Mouse (Mus musculus): ENCODE data around the gene Serpine1. TPM values are rescaled to one million over a fixed set of nuclear protein-coding genes. Genes with fewer than 3 reads are reported as not detected.
A peak's percentile ranks its signal among the peaks of the same experiment; 100 is the strongest.

Serpine1 gene
- total RNA-seq, 2 experiments from 2014 or later, result 1.3 to 4.9 TPM

DNA sequence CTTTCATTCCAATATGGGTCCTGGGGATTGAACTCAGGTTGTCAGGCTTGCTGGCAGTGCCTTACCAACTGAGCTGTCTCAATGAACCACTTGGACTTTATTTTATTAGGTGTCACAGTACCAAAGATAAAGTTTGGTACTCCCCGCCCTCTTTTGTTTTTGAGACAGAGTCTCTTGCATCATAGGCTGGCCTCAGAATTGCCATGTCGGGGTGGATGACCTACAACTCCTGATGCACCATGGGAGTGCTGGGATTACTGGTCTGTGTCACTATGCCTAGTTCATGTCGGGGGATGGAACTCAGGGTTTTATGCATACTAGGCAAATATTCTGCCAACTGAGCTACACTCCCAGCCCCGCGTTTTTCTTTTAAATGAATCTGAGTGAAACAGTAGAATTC lies 17.2 kb downstream of the Serpine1 start:
- DNase-seq, result no peak

DNA sequence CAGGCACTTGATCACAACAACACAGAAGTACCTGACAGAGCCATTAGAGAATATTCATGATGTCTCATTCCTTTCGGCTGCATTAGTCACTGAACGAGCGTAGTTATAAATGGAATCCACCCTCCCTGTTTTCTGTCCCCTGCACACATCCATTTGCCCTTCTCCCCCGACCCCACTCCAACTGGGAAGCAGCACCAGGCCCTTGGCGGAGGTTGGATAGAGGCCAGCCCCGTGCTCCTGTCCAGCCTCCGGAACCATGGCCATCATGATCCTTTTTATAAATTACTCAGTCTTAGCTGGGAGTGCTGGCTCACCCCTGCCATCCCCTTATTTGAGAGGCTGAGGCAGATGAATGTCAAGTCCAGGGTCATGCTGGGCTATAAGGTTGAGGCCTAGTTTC lies 17.8 kb downstream of the Serpine1 start:
- DNase-seq, result no peak

DNA sequence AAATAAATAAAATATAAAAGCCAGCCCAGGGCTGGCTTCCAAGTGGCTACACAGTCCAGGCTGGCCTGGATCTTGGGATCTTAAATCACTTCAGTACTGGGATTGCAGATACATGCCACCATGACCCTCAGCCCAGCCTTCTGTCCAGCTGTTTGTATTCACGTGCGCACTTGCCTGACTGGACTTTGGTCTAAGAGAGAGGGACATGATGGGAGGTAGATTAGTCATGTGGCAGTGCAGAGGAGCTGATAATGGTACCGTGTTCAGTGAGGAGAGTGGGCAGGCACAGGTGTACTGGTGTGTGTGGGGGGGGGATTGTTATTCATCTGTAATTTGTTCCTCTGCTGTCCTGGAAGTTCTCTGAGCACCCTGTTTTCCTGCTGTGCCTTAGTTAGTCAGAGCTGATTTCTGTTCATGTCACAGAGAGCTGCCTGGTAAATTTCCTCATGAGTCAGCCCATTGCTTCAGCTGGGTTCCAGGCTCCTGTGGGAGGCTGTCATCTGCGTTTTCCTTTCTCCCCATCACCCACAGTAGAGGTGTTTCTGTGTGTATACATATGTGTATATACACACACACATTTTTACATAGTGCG lies 20.1 kb downstream of the Serpine1 start:
- no peak for DNase-seq

DNA sequence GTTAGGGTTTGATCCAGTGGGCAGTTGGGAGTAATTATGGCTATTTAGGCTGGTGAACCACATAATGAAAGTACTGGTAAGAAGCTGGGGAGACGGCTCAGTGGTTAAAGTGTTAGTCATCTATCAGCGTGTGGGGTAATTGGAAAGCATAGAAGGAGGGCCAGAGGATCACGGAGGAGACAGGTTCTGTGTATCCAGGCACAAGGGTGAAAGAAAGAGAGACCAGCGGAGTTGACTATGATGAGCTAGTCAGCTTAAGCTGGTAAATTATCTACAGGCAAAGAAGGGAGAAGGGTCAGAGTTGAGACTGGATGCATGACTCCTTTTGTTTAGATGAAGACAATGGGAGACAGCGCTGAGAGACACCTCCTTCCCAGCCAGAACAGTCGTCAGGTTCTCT lies 20.9 kb downstream of the Serpine1 start:
- DNase-seq, result no peak

DNA sequence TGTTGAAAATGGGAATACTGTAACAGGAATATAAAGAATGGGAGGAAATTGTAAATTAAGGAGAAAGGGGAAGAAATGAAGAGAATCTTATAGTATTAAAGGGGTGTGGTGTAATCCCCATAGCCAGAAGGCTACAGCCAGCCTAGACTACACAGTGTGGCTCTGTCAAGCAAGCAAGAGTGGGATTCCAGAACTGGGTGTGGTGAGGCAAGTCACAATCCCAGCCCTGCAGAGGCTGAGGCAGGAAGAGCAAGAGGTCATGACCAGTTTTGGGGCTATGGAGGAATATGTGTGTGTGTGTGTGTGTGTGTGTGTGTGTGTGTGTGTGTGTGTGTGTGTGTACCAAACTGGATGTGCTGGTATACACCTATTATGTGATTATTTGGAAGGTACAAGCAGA lies 25.1 kb downstream of the Serpine1 start:
- DNase-seq, result no peak

DNA sequence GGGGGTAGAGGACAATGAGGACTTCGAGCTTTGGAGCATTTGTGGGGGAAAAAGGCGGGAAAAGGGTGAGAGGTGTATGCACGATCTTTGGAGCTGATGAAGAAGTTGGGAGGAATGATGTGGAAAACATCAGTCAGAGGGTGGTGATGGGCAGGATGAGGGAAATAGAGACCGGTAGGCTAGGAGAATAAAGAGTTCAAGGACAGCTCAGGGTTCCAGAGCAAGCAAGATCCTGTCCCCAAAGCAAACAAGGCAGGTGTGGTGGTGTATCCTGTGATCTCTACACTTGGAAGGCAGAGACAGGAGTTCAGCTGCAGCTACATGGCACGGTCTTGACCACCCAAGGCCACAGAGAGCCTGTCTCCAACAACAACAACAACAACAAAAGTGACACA lies 25.7 kb downstream of the Serpine1 start:
- DNase-seq, result no peak

DNA sequence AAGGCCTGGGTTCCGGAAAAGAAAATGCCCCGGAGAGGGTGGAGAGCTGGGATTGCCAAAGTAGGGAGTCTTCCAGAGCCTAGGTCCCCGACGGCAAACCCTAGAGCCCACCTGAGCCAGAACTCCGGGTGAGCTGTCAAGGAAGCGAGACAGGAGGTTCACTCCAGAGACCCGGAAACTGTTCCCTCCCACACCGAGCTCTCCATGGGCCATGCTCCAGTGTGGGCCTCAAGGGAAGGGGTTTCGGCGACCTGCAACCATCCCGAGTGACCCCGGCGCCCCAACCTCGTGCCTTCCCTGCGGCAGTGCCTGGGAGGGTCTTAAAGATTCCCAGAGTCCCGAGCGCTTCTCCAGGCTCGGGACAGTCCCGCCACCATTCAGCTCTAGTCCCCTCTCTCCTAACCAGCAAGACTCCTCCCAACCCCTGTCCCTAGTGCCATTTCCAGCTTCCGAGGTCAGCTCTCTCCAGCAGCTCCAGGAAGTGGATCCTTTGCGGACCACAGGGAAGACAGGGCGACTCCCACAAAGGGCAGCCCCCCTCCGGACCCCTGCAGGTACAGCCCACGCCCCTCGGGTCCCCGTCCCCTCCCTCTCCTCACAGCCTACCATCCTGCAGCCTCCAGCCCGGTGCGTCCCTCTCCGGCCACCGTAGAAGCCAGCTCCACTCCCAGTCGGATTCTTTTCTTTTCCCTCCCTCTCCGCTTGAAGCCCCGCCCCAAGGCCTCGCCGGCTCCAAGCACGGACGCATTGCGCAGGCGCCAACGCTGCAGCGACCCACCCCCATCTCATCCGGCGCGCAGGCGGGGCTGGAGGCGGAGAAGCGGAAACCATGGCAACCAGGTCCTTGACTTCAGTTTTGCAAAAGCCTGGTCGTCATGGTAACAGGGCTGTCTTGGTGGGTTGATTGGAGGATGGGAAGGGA lies 26.4 kb downstream of the Serpine1 start, which contains the start of gene Ap1s1:
Gene Ap1s1, minus strand, starts transcription at position 734 of the 922 bp plus-strand sequence.
- peak; percentile 94 for DNase-seq

DNA sequence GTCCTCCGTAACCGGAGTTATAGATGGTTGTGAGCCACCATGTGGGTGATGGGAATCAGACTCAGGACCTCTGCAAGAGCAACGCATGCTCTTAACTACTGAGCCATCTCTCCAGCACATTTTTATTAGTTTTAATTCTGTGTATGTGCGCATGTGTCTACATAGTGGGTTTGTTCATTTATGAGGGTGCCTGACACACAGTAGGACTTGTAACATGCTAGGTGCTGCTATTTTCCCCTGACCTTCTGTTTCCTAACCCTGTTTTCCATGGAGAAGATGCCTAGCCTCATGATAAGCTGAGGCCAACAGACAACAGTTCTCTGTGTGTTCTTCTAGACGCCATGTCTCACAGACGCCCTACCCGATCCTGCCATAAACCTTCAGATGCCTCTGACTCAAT lies 28.1 kb downstream of the Serpine1 start:
- no peak for DNase-seq

DNA sequence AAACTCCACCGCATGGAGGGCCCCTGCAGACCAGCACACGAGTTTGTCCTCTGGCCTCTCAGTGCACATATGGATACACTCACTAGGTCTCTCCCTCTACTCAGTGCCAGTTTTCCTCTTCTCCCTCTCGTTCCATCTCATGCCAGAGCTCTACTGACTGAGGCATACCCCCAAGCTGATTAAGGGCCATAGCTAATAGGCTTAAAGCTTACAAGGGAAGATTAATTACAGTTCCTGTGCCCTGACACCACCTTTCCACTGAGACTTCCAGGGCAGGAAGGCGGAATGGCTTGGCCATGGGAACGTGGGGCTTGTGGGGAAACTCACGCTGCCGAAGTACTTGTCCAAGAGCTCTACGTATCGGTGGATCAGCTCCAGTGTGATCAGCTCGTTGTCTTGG lies 30.6 kb downstream of the Serpine1 start:
- no peak for DNase-seq

DNA sequence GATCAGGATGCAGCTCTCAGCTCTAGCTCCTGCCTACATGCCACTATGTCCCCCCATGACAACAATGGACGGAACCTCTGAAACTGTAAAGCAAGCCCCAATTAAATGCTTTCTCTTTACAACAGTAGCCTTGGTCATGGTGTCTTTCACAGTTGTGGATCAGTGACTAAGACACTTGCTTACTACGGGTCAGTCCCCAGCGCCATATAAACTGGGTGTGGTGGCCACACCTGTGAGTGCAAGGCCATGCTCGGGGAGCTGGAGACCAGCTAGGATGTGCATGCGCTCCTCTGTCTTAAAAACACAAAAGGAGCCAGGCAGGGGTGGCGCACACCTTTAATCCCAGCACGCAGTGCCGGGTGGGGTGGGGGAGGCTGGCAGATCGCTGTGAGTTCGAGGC lies 32.6 kb downstream of the Serpine1 start:
- DNase-seq, result no peak

DNA sequence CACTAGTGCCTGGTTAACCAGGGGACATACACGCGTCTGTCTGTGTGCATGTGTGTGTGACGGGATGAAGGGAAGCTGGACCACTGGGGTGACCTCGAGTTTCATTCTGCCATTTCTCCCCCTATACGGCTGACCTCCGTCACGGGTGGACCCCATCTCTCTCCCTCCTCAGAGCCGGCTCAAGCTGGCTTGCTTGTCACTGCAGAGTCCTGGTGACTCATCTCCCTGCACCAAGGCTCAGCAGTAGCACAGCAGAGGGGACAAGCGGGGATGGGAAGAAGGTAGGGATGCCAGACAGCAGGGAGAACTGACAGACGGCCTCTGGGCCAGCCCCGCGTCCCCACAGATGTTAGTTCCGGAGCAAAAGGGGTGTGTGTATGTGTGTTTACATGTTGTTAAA lies 35.9 kb downstream of the Serpine1 start:
- no peak for DNase-seq

DNA sequence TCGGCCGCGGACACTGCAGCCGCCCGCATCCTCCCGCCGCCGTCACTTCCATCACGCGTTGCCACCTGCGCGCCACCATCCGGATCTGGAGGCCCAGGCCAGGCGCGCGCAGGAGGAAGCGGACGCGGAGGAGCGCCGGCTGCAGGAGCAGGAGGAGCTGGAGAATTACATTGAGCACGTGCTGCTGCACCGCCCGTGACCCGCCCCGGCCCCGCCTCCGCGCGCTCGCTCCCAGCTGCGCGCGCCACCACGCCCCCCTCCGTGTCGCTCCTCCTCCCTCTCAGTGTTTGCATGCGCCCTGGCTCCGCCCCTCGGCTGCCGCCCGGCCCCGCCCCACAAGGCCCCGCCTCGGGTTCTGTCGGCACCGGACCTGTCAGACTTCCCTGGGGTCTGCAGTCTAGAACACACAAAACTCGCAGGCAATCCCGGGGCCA lies 39.4 kb downstream of the Serpine1 start:
- DNase-seq, result peak; percentile 86

DNA sequence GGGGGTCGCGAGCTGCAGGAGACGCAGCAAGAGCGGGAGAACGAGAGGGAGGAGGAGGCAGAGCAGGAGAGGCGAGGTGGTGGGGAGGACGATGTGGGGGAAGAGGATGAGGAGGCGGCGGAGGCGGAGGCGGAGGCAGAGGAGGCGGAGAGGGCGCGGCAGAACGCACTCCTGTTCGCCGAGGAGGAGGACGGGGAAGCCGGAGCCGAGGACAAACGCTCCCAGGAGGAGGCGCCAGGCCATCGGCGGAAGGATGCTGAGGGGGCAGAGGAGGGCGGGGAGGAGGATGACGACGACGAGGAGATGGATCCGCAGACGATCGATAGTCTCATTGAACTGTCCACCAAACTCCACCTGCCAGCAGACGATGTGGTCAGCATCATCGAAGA lies 40.0 kb downstream of the Serpine1 start:
- no peak for DNase-seq

DNA sequence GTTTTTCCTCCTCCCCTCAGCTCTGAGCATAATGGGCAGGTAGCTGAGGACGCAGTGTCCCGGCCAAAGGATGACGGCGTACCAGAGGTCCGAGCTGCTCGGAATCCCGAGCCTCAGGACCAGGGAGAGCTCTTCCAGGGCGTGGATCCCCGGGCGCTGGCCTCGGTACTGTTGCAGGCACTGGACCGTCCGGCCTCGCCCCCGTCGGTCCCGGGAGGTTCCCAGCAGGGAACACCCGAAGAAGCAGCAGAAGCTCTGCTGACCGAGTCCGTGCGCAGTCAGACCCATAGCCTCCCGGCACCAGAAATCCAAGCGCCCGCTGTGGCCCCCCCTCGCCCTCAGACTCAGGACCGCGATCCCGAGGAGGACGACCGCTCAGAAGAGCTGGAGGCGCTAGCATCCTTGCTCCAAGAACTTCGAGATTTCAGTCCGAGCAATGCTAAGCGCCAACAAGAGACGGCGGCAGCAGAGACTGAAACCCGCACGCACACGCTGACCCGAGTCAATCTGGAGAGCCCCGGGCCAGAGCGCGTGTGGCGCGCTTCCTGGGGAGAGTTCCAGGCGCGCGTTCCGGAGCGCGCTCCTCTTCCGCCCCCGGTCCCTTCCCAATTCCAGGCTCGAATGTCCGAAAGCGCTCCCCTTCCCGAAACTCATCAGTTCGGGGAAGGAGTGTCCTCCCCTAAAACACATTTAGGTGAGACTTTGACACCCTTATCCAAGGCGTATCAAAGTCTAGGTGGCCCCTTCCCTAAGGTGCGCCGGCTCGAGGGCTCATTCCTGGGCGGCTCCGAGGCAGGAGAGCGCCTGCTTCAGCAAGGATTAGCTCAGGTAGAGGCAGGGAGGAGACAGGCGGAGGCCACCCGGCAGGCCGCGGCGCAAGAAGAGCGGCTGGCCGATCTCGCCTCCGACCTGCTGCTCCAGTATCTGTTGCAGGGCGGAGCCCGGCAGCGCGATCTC lies 40.7 kb downstream of the Serpine1 start:
- no peak for DNase-seq

DNA sequence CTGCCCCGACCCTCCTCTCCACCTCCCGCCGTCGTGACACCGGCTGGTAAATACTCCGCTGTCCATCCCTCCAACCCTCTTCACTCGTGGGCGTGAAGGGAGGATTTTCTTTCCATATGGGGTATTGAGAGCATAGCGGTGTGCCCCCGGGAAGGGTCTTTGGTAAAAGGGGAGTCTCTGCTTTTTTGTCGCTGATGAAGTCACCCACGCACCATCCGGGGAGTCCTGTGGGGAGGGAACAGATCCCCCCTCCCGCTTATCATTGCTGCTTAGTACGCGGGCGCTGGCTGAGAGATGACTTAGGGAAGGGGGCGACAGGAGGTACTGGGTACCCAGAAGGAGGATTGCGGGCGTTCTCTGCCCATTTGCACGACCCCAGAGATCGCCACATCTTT lies 41.7 kb downstream of the Serpine1 start:
- DNase-seq, result no peak

DNA sequence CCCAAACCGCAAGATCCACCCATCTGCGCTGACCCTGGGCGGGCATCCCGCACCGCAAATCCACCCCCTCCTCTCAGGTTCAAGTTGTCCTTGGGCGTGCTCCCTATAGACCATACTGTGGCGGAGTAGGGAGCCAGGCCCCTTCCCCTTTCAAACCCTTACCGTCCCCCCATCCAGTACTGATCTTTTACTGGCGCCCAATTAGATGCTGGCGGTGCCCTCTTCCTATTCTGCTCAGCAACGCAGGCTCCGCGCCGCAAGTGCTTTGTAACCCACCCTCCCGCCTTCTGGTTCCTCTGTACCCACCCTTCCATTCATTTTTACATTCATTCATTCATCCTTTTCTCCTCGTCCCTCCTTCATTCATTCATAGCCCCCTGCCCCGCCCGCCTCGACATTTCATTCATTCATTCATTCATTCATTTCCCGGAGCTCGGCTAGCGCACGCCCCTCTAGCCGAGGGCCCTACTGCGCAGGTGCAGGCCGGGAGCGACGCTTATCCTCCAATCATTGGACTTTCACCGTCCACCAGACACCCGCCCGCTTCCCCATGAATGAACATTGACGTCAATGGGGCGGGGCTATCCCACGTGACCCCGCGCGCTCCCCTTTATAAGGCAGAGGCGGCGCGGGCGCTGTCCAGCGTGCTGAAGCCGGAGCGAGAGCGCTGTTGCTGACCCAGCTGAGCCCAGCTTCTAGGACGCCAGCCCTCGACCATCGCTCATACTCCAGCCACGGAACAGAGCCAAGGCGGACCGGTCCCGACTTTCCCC lies 42.2 kb downstream of the Serpine1 start:
- DNase-seq, result peak; percentile 88

DNA sequence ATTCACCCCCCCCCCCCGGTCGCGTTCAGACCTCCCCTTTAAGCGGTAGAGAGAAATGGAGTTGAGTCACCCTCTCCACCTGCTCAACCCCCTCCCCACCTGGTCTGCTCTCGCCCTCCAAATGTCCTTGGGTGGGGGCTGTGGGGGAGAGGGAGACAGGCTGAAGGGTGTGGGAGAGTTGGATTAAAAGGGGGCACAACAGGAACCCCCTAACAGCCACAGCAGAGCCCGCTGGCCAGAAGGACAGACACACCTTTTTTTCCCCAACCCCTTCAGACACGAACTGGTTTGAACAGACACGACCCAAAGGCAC lies 42.8 kb downstream of the Serpine1 start:
- no peak for DNase-seq

DNA sequence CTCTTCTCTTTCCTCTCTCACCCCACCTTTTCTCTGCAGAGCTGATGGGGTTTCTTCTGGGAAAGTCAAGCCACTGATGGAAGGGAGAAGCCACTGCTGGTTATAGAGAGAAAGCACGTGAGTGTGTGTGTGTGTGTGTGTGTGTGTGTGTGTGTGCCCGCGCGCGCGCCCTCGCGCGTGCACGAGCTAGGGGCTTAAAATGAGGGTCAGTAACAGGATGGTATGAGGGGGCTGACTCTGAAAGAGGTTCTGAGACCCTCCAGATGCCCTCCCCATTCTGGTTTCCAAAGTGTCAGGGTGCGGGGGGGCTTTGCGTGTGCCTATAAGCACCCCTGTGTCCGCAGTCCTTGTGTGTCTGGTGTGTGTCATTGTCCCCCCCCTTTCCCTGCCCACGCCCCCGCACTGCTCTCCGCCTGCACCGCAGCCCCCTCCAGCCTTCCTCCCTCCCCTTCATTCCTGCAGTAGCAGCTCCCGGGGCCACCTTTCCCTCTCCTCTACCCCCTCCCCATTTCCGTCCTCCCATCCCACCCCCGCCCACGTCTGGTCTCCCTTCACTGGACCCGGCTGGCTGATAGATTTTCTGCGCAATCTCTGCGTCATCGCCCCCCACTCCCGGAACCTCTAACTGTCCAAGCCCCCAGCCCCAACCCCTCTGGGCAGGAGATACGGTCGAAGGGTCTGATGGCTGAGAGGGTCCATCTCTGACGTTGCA lies 43.4 kb downstream of the Serpine1 start:
- no peak for DNase-seq

DNA sequence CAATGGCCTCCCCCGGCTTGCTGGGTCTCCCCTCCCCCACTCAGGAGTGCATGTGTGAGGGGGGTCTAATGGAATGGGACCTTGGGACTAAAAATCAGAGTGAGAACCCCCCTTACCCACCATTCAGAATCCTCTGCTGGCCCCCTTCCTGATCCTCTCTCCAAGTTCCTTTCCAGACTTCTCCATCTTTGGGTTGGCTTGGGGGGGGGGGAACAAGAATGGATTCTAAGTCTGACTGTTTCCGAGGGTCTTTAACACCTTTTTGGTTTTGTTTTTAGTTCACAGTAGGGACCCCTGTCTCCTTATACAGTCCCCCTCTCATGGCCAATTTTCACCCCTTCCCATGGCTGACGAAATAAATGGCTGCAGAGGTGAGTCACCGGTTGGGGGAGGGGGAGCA lies 46.0 kb downstream of the Serpine1 start, which contains the start of gene Vgf:
Gene Vgf, plus strand, starts transcription at position 301 of the 400 bp plus-strand sequence.
- no peak for DNase-seq

DNA sequence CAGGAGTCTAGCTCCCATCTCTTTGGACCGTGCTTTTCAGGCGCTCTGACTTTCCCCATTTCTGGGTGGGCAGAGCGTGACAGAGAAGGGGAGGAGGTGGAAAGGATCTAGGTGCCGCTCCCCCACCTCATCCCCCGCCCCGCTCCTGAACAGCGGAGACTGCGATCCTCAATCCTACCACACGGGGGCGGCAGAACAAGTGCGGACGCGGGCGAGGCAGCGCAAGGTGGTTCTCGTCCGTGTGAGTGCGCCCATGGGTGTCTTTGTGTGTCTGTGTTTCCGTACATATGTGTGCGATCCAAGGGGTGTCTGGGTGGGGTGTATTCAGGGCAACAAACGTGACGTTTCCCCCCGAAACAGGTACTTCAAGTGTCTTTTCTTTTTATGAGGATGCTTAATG lies 46.9 kb downstream of the Serpine1 start:
- DNase-seq, result peak; percentile 40

DNA sequence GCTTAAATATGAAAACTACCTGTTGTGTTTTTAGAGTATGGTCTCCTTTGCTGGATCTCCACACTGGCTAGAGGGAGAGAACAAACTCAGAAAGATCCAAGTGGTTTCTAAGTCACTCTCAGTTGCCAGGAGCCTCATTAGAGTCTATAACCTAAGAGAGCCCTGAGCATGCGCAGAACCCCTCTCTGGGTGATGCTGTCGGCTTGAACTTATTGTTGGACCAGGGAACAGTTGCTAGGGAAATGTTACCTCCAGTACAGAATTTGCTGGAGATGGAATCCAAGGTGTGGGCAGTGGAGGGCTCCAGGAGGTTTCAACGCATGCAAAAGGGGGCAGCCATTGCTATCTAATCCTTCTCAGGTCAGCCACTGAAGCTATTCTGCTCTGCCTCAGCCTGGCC lies 47.8 kb downstream of the Serpine1 start:
- DNase-seq, result no peak

Measured in gastrocnemius, postnatal 25 days (tissue).